Mouse (Mus musculus) megakaryocyte, embryonic 14.5 days (primary cell): ENCODE results near the gene Mfge8.

Experiments used
- FLI1 ChIP-seq: IDR thresholded peaks from 2 replicates; pipeline ENCODE4 v1.6.1; 2012; ENCODE audit warnings: low read length, inconsistent platforms, mixed read lengths
- GATA1 ChIP-seq: IDR thresholded peaks from 3 replicates; pipeline ENCODE4 v1.6.1; 2012; ENCODE audit warnings: mixed read lengths, low read length, inconsistent platforms, borderline replicate concordance

DNA sequence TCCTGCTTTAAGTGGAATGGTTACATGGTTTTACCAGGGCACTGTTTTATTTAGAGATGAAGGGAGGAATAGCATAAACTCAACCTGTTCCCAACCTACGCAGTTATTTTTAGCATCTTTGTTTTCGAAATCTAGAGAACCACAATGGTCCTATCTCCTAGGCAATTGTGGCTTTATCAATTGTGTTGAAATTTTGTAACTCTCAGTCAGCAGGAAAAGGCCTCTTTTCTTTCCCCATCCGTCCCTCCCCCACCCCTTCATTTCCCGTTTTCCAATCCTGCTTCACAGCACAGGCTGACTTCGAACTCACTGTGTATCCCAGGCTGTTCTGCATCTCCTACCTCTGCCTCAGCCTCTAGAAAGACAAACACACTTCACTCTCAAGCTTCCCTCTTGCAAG lies 45.1 kb upstream of the Mfge8 start:
- TF ChIP-seq GATA1 (no peak), FLI1 (no peak)
